Mouse (Mus musculus): ENCODE data around the gene Ebf3.

DNA sequence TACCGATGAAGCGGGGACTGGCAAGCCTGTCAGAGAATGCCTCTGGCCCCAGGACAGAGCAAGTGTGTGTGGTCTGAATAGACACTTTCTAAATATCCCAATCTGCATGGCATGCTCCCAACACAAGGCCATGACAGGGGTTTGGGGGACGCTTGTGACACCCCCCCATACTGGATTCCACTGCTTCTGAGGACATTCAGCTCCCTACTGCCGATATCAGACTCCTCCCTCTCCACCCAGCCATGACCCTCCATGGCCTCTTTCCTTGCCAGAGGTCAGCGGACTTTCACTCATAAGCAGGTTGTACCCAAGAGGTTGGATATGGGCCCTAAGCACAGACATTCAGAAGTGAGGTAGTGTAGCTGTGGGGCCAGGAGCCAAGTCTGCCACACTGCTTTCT is 36.5 kb downstream of the Ebf3 start:
- TF ChIP-seq GATA1 (IDR thresholded peaks at IDR 0.05; ENCODE audit: low read length) (no peak), TAL1 (IDR thresholded peaks at IDR 0.05; ENCODE audit: low read length) (no peak)

All from erythroblast, embryonic 14.5 days (primary cell).